8 mouse cellular contexts compared by ENCODE assay signal in genomic region chr7:141447110-141447991, GRCm38 (mm10). TPM values are rescaled to one million over a fixed set of nuclear protein-coding genes. Genes with fewer than 3 reads are reported as not detected.
DNase-seq lines count a peak whose midpoint lies in the region; ATAC-seq lines count a peak whose summit lies in the region.

Rplp2 (plus strand) TSS chr7:141447370.

- ATAC-seq in common myeloid progenitor, adult 5-6 weeks (replicated peaks; ENCODE audit: low read depth, poor library complexity, severe bottlenecking): peak; percentile 82
- ATAC-seq in megakaryocyte progenitor cell, adult 5-6 weeks (replicated peaks; ENCODE audit: poor library complexity): peak; percentile 76

- DNase-seq in ZHBTc4 (ENCODE audit: low read depth, low spot score): peak; percentile 97
- peak; percentile 88 to 90 for DNase-seq in gastrocnemius, adult 8-10 months (ENCODE audit: low spot score in 2 of 2)
- DNase-seq in induced T-regulatory cell, adult 2 months (ENCODE audit: low read depth): peak; percentile 97
- DNase-seq in left cerebral cortex, adult 9 months (ENCODE audit: low spot score in 2 of 2): peak; percentile 89 to 95
- peak; percentile 91 for DNase-seq in right cerebral cortex, postnatal 14 days
- peak; percentile 90 to 94 for DNase-seq in urinary bladder, postnatal 36 days (ENCODE audit: low spot score in 2 of 2)

RNA-seq across cellular contexts. Expression of gene Rplp2, which starts in this region (rescaled TPM):
- total RNA-seq in common myeloid progenitor, adult 5-6 weeks (2017): 2,332 and 2,799 TPM in 2 replicates
- 100 to 1,000 TPM; 719 to 844 (median 773) TPM for total RNA-seq in gastrocnemius, adult 8-10 months (2022)
- 2,968 and 3,129 TPM in 2 replicates for total RNA-seq in megakaryocyte progenitor cell, adult 5-6 weeks (2015)
- total RNA-seq in megakaryocyte progenitor cell, adult 5-6 weeks (2017): 2,070 and 2,265 TPM in 2 replicates

Comparison
In these comparisons a context has a peak if more than half of its experiments do, and no peak if none do; other contexts are left out.
1. Peak in every context shown above with its lines: DNase-seq and ATAC-seq.